Mouse (Mus musculus): Measurements from ENCODE around the gene Fbxw18.
"Not testable (repeated sequence)": the region's sequence is repeated elsewhere in the genome, so short reads cannot be mapped to it uniquely, and the experiment has no call there.

DNA sequence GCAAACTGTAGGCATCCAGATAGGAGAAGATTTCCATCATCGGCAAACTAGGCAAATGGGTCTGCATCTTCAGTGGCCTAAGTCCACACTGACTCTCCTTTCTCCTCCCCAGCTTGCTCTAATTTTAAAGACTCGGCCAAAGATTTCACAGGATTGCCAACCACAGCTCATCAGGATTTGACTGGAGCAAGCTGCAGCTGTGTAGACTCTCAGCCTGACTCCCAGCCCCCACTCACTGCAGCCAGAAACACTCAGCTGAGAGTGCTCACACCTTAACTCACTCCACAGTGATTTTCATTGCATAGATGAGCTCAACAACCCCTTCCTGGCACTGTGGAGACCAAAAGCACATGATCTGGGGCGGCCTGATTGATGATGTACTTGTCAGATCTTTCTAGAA lies 43.5 kb upstream of the Fbxw18 start, which contains the start of gene Fbxw26:
- TF ChIP-seq CTCF (IDR thresholded peaks at IDR 0.05; ENCODE audit: low read depth, low read length); GATA1 (IDR thresholded peaks at IDR 0.05; ENCODE audit: borderline replicate concordance, low read length): not testable (repeated sequence)
